Mouse (Mus musculus) cerebellum, adult 11 months (tissue): ENCODE data around the gene Kcmf1.

ENCODE experiments used
- DNase-seq: peaks from one replicate; pipeline ENCODE4 v3.0.0; 2022

Gene Kcmf1

GRCm38 (mm10) chr6:72899781-72900681 is at the start of gene Kcmf1:
Gene Kcmf1, minus strand, starts transcription at chr6:72899979.
- DNase-seq: peak; percentile 74

GRCm38 (mm10) chr6:72949161-72949756 is 49.5 kb upstream of the Kcmf1 start:
- DNase-seq: no peak

GRCm38 (mm10) chr6:72948392-72948791 is 48.6 kb upstream of the Kcmf1 start:
- no peak for DNase-seq

- DNase-seq: no peak
Measured at GRCm38 (mm10) chr6:72947960-72948359, 48.2 kb upstream of the Kcmf1 start.

GRCm38 (mm10) chr6:72940493-72940892 is 40.7 kb upstream of the Kcmf1 start:
- peak; percentile 49 for DNase-seq

GRCm38 (mm10) chr6:72937859-72938258 is 38.1 kb upstream of the Kcmf1 start:
- DNase-seq: no peak

GRCm38 (mm10) chr6:72937430-72937829 is 37.7 kb upstream of the Kcmf1 start:
- no peak for DNase-seq

- DNase-seq: no peak
Measured at GRCm38 (mm10) chr6:72932955-72933354, 33.2 kb upstream of the Kcmf1 start.

GRCm38 (mm10) chr6:72931533-72931932 is 31.8 kb upstream of the Kcmf1 start:
- no peak for DNase-seq

GRCm38 (mm10) chr6:72929795-72930398 is 30.1 kb upstream of the Kcmf1 start:
- no peak for DNase-seq

- no peak for DNase-seq
Measured at GRCm38 (mm10) chr6:72926755-72927482, 27.1 kb upstream of the Kcmf1 start.

- DNase-seq: no peak
Measured at GRCm38 (mm10) chr6:72926031-72926430, 26.3 kb upstream of the Kcmf1 start.

GRCm38 (mm10) chr6:72923381-72923780 is 23.6 kb upstream of the Kcmf1 start:
- no peak for DNase-seq

- DNase-seq: no peak
Measured at GRCm38 (mm10) chr6:72921081-72921480, 21.3 kb upstream of the Kcmf1 start.

- no peak for DNase-seq
Measured at GRCm38 (mm10) chr6:72918510-72919033, 18.8 kb upstream of the Kcmf1 start.

- DNase-seq: no peak
Measured at GRCm38 (mm10) chr6:72916330-72916729, 16.6 kb upstream of the Kcmf1 start.

- no peak for DNase-seq
Measured at GRCm38 (mm10) chr6:72914087-72914749, 14.4 kb upstream of the Kcmf1 start.

- DNase-seq: no peak
Measured at GRCm38 (mm10) chr6:72911261-72911660, 11.5 kb upstream of the Kcmf1 start.

GRCm38 (mm10) chr6:72902254-72902990 is 2.6 kb upstream of the Kcmf1 start:
- no peak for DNase-seq

GRCm38 (mm10) chr6:72900952-72901351 is 1.2 kb upstream of the Kcmf1 start:
- DNase-seq: no peak

- DNase-seq: no peak
Measured at GRCm38 (mm10) chr6:72899201-72899780, 488 bp downstream of the Kcmf1 start.
